Mouse (Mus musculus) ovary, postnatal 14 days (tissue): Measurements from ENCODE around the gene Gpd2.

Source experiments
- DNase-seq: peaks from one replicate; pipeline ENCODE4 v3.0.0; 2022; ENCODE audit warnings: low spot score

Gpd2 gene

DNA sequence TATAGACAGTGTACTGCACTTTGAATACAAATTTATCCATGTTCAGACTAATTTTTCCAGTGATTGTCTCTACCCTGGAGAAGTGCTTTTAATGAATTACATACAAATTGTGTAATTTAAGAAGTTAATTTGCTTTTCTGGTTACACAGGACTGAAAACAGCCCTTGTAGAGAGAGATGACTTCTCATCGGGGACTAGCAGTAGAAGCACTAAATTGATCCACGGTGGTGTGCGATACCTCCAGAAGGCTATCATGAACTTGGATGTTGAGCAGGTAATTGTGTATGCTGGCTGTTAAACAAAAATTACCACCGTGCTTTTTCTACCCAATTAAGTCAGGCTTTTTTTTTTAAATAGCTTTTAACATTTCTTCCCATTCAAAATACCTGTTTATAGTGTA is 66.8 kb downstream of the Gpd2 start:
- no peak for DNase-seq

DNA sequence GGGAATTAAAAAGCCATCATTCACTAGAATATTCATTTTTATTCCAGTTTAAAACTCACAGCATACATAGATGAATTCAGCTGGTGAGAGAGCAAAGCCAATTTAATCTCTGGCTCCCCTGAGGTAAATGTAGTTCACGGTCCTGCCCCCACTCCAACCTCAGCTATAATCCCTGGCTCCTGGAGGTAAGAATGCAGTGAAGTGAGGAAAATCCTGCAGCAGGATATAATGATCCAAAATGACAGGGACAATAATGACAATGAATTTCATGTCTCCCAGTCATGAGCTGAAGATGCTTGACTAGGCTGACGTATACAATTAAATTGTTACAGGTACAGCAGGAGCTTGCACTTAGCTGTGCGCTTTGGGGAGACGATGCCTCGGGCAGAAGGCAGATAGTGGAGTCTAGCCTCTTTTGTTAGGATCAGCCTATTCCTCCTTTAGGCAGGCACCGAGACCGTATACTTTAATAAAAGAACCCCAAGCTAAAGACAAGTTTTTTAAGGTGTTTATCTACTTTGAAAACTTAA is 74.9 kb downstream of the Gpd2 start:
- DNase-seq = no peak

DNA sequence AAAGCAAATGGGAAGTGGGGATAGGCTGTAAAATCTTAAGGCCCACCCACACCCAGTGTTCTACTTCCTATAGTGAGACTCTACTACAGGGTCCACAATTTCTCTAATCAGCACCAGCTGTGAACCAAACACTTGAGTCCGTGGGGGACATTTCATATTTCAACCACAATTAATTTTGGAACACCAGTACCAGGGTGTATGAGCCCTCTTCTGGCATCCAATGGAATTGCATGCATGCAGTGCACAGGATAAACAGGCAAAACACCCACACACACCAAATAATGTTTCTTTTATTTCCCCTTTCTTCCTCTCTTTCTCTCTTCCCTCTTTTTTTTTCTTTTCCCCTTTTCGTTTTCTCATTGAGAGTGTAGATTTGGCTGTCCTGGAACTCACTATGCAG is 78.6 kb downstream of the Gpd2 start:
- peak; percentile 16 for DNase-seq

DNA sequence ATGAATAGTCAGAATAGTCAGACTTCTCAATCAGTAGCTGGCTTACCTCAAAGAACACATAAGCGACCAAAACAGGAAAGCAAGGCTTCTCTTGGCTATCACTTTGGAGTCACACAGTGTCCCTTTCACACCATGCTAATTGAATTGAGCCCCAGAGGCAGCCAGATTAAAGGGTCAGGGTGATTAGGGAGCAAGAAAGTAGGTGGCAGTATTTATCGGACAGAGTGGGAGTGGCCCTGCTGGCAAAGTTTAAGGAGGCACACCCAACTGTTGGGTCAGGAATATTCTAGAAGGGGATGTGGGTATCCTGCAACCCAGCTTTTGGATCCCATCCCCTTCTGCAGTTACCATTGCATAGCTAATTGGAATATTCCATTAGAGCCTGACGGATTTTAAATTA is 80.9 kb downstream of the Gpd2 start:
- DNase-seq = no peak

DNA sequence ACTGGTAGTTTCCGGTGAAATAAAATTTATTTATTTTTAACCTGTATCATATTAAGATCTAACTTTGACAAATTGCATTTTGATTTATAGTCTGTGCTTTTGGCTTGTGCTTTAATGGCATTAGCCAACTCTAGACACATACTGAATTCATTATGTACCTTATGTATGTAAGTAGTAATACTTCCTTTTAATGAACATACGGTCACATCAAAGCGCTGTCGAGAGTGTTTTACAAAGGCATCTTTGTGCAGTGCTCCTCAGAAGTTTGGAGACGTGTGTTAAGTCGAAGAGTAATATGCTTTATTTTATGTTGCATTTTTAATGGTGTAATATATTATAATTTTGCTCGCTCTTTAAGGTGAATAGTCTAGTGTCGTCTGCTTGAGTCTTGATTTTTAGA is 88.7 kb downstream of the Gpd2 start:
- no peak for DNase-seq

DNA sequence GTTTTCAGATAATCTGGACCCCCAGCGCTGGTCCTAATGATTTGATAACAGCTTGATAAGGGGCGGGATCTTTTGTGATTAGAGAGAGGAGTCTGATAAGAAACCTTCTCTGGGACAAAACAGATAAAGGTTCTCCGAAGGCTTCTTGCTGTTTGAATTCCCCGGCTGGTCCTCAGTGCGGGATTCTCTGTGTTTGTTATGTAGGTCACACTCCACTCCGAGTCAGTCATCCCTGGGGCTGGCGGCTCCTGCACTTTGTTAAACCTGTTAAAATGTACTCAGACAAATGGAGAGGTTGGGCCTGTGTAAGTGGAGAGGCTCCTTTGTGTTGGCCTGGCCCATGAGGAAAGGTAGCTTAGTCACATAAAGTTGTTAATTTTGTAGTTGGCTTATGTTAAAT is 91.9 kb downstream of the Gpd2 start:
- no peak for DNase-seq

DNA sequence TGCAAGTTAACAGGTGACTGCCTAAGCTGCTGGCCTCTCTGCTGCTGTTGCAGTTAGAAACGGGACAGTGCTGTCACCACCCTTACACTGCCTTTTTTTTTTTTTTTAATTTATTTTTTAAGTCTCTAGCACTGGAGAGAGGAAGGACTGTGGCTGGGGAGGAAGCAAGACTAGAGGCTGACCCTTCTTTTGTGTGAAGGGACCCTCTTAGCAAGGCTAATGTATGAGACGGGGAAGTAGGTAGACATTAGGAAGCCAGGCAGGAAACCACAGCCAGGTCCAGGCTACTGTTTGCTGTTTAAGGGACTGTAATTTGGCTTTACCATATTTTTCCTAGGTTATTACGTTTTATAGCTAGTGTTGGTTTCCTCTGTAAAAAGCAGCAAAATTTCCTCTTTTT is 93.4 kb downstream of the Gpd2 start:
- no peak for DNase-seq

DNA sequence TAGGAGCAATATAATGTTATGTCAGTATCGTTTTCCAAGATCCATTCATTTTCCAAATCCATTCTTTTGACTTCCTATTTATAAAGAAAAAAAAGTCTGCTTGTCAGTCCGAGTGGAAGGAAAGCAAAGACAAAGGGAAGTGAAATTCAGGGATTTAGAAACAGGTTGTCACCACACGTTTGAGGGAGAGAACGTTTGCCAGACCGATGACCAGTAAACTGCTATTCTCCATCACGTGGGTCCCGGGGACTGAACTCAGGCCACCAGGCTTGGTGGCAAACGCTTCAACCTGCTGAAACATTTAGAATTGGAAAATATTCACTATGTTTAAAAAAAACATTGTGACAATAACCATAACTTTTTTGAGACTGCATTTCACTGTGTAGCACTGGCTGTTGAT is 93.8 kb downstream of the Gpd2 start:
- DNase-seq = no peak

DNA sequence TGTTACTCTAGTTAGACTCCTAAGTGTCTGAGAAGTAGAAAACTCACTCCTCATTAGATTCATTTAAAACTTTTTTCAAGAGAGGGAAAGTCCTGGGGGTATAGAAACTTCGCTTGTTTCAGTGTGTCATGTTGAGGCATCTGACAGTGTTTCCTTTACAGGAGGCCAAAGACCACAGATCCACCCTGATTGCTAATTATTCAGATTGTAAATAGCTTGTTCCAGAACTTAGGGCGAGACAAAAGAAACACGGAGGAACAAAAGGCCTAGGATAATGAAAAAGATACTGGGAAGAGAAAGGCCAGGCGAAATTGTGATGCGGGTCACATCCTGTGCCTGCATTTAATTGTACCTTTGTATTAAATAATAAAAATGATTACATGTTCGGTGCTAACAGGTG is 96.0 kb downstream of the Gpd2 start:
- DNase-seq = no peak

DNA sequence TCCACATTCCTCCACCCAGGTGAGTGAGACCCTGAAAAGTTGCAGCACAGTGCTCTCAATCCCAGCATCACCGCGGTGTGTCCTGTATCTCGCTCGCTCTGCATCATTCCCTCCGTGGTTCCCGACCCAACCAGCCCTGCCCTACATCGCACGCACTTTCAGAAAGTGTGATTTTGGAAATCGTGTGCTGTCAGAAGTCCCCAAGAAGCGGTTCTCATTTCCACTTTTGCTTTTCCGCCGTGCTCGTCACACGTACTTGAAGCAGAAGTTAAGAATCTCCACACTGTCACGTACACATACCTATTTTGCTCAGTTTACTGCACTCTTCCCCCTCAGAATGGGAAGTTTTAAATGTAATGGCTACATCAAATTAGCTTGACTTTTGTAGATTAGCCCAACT is 98.0 kb downstream of the Gpd2 start:
- no peak for DNase-seq

DNA sequence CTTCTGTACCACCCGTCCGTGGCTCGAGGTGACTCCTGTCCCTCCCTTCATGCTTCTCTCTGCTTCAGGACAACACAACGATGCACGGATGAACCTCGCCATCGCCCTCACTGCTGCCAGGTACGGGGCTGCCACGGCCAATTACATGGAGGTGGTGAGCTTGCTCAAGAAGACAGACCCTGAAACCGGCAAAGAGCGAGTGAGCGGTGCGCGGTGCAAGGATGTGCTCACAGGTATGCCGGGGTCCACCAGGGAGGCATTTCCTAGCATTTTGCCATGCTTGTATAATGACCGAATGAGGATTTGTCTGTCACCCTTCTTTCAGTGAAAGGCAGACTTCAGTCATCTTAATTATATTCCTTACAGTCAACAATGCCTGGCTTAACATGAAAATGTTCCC is 101.3 kb downstream of the Gpd2 start:
- DNase-seq = no peak

DNA sequence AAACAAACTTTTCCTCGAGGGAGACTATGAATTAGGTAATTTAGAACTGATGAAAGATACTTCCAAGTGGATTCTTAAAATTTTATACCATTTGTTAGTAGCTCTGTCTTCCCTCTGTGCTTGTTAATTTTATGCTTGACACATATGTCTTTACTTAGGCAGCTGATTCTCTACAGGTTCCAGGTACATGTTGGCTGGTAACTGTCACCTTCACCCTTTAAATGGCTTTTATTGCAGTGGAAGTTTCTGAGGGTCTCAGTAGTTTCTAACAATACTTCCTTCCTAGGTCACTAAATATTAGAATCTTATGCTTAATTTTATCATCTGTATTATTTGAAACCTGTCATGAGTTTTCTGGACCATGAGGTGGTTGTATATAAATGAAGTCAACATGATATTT is 105.5 kb downstream of the Gpd2 start:
- no peak for DNase-seq

DNA sequence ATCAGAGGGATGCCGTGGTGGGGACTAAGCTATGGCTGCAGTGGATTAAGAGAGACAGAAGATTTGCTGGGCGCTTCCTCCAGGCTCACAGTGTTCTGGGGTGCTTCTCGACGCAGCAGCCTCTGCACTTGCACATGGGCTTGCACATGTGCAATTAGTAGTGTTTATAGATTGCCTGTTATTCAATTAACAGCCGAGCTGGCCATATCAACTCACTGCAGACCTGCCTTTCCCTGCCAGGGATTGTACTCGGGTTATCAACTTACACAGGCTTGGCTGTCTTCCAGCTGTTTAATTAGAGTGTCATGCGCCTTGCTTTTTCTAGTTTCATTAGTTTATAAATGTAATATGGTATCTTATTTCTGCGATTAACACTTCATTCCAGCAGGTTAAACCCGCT is 113.2 kb downstream of the Gpd2 start:
- no peak for DNase-seq

DNA sequence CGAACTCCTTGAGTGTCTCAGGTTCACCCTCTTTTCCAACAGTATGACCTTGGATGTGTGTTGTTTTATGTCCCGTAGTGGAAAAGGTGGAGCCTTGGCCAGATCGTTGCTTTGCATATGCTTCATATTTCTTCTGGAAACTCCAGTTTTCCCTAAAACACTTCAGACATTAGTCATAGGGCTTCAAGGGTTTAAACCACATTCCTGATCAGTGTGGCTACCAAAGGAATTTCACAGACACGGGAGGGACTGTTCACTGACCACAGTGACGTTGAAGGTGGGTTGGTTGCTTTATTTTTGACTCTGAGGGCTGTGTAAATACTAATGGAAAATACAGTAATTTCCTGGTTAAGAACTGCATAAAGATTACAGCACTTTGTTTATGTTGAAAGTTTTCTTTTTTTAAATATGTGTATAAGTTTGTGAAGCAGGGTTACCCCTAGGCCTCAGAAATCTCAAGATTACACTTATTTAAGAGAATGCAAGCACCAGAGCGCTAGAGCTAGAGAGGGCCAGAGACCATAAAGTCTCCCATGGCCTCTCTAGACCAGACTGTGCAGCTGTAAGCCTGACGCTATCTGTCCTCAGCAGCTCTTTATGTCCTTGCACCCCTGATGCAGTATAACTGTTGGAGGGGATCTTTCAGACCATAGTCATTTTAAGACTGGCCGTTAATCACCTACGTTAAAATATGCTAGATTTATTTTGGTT is 116.4 kb downstream of the Gpd2 start:
- no peak for DNase-seq

DNA sequence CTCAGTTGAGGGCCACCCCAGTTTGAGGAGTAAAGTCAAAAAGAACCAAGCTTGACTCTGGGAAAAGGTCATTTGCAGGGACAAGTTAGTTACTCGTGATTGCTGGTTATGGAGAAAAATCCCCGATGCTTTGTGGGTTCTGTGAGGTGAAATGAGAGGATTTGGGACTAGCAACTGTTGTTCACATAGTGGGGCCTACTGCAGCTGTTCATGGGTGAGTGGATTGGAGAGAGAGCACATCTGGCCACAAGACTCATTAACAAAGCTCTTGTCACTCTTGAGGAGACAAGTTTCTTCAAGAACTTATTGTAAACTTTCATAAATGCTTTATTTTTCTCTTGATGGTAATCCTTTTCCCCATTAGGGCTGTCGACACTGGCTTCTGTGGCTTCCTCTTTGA is 117.4 kb downstream of the Gpd2 start:
- no peak for DNase-seq

DNA sequence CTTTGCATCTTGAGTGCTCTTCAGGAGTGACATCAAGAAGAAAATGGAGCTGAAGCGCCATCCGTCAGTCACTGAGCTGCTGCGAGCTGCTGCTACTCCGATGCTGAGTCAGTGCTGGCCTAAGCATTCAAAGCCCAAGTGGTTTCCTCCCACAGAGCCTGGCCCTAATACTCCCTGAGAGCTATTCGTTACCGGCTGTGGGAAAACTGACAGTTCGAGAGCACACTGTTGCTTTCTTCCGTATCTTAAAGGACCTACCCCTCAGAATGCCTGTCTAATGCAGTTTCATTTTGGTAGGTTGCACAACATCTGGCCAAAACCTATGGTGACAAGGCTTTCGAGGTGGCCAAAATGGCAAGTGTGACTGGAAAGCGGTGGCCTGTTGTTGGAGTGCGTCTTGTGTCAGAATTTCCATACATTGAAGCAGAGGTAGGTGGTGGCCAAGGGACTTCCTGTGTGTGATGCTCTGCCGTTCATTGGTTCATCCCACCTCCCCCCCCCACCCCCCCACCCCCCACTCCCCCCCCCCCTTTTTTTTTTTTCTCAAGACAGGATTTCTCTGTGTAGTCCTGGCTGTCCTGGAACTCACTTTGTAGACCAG is 118.9 kb downstream of the Gpd2 start:
- DNase-seq = no peak

DNA sequence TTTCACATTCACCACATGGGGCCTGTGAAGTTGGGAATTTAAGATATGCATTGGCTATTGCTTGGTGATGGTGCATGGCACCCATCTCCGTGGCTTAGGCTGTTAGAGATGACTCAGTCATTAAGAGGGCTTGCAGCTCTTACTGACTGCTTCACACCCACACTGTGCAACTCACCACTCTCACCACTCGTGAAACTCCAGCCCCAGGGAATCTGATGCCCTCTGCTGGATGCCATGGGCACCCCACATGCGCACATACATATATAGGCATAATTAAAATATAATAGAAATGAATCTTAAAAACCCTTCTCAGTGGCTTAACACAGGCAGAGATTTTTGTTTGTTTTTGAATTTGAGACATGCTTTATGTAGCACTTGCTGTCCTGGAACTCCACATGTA is 125.1 kb downstream of the Gpd2 start:
- no peak for DNase-seq

DNA sequence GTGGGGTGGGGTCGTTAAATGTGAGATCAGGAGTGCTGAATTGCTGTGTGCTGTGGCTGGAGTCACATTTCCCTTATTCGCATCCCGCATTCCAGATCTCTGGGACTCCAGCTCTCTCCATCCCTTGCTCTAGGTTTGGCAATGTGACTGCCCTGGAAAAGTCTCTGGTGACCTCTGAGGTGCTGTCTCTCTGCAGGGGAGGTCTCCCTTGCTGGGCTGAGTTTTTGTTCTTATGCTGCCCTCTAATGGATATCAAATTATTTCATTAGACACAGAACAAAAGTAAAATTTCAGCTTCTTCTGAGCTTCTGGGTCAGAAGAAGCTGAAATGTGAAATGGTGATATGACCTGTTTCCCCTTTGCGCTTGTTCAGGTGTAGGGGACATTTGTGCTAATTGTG is 137.2 kb downstream of the Gpd2 start:
- no peak for DNase-seq

DNA sequence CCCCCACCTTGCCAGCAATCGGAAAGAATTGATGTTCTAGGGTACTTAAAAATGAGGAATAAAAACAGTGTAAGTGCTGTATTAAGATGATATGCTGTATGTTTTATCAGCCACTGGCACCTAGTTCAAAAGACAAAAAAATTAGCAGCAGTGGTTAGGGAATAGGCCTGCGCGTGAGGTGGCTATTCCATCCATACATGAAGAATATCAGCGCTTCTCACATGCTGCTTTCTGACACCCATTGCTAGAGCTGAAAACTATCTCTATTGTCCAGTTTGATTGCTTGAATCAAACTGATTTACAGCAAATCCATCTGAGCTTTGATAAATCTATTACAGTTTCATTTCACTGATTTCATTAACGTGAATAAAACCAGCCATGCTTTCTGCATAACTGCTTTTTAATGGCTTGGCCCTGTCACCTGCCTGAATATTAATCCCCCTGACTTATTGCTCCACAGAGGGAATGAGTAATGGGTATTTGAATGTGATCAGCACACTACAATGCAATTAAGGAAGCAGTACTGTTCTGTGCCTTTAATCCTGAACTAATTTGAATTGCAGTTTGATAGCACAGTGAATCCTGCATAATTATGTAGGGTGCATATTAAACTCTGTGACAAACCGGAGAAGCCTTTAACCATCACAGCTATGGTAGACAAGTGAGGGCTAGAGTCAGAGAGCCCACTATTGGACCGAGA is 137.9 kb downstream of the Gpd2 start:
- DNase-seq = no peak

DNA sequence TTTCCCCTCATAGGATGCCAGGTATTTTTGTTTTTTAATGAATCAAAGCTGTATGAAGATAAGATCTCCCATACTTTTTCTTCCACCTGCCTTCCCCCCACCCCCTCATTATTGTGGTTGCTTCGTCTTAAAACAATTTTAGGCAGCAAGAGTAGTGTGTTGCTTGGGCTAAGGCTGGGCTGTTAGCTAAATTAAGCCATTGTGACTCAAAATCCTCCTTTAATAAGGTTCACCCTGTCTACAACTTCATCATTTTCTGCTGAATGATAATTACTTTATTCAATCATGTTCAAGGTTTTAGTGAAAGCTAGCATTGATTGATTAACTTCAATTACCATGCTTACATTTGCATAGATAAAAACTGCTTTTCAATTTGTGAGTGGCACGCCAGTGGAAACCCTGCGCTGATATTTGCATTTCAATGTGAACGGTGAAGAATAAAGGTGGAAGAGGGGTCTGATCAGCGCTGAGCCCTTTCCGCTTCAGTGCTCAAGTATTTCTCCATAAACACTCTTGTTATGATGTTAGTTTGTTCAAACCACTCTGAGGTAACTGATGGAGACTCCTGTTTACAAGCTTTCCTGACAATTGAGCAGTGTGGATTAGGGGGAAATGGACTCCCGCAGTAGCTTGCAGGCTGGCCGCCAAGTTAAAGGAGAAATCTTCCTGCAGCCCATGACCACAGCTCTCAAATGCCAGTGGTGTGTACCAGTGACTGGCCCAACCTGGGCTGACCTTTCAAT is 140.9 kb downstream of the Gpd2 start:
- no peak for DNase-seq

DNA sequence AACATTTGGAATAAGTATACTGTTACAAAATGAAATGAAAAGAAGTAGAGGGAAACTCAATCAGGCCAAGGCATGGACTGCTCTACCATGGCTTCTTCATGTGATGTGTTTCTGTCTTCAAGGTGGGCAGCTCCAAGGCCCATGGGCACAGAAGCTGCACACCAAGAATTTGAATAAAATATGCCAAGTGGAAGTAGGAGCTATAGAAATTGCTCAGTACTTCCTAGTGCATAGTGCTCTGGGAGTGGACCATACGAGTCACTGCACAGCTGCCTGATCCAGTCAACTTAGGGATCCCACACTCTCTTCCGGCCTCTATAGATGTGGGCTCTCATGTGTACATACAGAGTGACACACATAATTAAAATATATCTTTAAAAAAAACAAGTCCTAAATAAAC is 147.2 kb downstream of the Gpd2 start:
- no peak for DNase-seq

DNA sequence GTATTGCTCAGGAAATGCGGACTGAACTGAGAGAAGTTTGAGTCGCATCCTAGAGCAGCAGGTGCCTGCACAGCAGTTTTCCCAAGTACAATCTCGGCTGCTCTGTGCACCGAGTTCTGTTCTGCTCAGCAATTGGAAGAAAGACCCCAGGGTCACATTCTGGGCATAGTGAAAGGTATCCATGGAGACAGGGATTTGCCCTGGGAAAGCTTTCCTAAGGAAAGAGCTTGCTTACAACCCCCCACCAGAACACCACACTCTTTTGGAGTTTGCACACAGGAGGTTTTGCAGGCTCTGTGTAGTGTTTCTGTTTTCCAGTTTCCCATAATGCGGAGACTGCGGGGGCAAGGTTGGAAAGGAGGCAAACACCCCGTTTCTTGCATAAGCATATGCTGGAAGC is 150.4 kb downstream of the Gpd2 start:
- no peak for DNase-seq

DNA sequence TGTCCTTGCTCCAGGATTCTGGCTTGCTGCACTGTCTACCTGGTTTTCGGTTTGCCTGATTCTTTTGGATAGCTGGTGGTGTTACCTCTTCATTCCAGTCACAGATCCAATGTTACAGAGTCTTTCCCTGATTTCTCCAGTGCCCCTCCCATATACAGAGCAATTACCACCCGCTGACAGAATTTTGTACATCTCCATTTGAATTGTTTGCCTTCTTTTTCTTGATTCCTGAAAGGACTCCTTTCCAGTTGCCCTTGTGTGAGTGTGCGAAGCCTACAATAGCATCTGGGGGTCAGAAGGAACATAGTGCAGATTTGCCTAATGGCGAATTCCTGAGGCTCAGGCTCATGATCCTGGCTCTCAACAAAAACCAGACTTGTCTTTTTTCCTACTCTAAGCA is 157.6 kb downstream of the Gpd2 start:
- DNase-seq = no peak
